24 mouse cellular contexts compared by ENCODE assay signal in the genomic region with DNA sequence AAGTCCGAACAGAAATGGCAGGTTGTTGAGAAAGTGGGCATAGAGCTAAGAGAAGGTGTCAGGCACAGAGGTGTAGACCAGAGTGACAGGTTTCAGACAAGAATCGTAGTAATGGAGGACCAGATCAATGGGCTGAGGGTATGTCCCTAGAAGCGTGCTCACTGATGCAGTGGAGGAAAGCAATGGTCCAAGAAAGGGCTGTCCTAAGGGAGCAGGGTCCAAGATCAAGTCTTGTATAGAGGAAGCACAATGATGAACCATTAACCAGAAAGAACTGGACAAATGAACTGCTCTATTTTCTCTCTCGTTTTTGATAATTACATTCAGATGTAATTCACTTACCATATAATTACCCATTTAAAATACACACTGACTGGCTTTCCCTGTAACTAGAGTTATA.
"Had no signal": no experiment of that assay in that cellular context is flagged by ENCODE, and none has a peak within 500 bp of the region (broad histone marks: within the 10 kb centered on the region; RNA-seq: fewer than 3 reads in every experiment).

No protein-coding gene starts in this region.

- H3K4me3 ChIP-seq: gastrocnemius, adult 2 months; heart, embryonic 10.5 days; heart, embryonic 12.5 days; hindbrain, embryonic 10.5 days; hindbrain, embryonic 12.5 days; intestine, embryonic 15.5 days; layer of hippocampus, adult 2 months; left cerebral cortex, adult 2 months; limb, embryonic 10.5 days; limb, embryonic 12.5 days; liver, embryonic 13.5 days; liver, embryonic 15.5 days had no signal

- H3K9me3 ChIP-seq: heart, embryonic 10.5 days; heart, embryonic 12.5 days; hindbrain, embryonic 10.5 days; intestine, embryonic 15.5 days; limb, embryonic 10.5 days; liver, embryonic 13.5 days had no signal

- ATAC-seq: forebrain, embryonic 16.5 days; hindbrain, embryonic 16.5 days; inflammation-experienced regulatory T-cells, adult 6 months; intestine, embryonic 15.5 days; intestine, postnatal 0 days had no signal

- DNase-seq: gastrocnemius, adult 2 months; gastrocnemius, postnatal 10 days; gastrocnemius, postnatal 25 days; heart, adult 18-20 months; heart, postnatal 10 days; heart, postnatal 4 days; liver; liver, embryonic 13.5 days had no signal

- H3K9ac ChIP-seq: heart, embryonic 12.5 days; hindbrain, embryonic 12.5 days; hindbrain, embryonic 14.5 days; intestine, embryonic 15.5 days; limb, embryonic 12.5 days; liver, embryonic 13.5 days; liver, embryonic 15.5 days had no signal

- H3K27ac ChIP-seq: gastrocnemius, adult 2 months; heart, embryonic 10.5 days; hindbrain, embryonic 10.5 days; hindbrain, embryonic 12.5 days; hindbrain, embryonic 14.5 days; intestine, embryonic 15.5 days; layer of hippocampus, adult 2 months; left cerebral cortex, adult 2 months; limb, embryonic 10.5 days; limb, embryonic 12.5 days; liver, embryonic 13.5 days; liver, embryonic 15.5 days had no signal

- H3K4me1 ChIP-seq: hindbrain, embryonic 10.5 days; hindbrain, embryonic 12.5 days; limb, embryonic 10.5 days; limb, embryonic 12.5 days; liver, embryonic 13.5 days; liver, embryonic 15.5 days had no signal

- H3K36me3 ChIP-seq: heart, embryonic 10.5 days; heart, embryonic 12.5 days; hindbrain, embryonic 10.5 days; hindbrain, embryonic 12.5 days; intestine, embryonic 15.5 days; limb, embryonic 10.5 days; limb, embryonic 12.5 days; liver, embryonic 13.5 days; liver, embryonic 15.5 days had no signal

- H3K27me3 ChIP-seq: heart, embryonic 12.5 days; hindbrain, embryonic 12.5 days; intestine, embryonic 15.5 days; limb, embryonic 12.5 days; liver, embryonic 13.5 days; liver, embryonic 15.5 days had no signal

- H3K4me2 ChIP-seq: heart, embryonic 12.5 days; hindbrain, embryonic 12.5 days; hindbrain, embryonic 14.5 days; intestine, embryonic 15.5 days; limb, embryonic 12.5 days; liver, embryonic 11.5 days; liver, embryonic 13.5 days; liver, embryonic 15.5 days had no signal
